Mouse (Mus musculus): ENCODE measurements around the gene Prmt9. TPM values are rescaled to one million over a fixed set of nuclear protein-coding genes. Genes with fewer than 3 reads are reported as not detected.

Prmt9 gene
- polyA plus RNA-seq, 1 experiment from 2014 or later, result 11.6 TPM

DNA sequence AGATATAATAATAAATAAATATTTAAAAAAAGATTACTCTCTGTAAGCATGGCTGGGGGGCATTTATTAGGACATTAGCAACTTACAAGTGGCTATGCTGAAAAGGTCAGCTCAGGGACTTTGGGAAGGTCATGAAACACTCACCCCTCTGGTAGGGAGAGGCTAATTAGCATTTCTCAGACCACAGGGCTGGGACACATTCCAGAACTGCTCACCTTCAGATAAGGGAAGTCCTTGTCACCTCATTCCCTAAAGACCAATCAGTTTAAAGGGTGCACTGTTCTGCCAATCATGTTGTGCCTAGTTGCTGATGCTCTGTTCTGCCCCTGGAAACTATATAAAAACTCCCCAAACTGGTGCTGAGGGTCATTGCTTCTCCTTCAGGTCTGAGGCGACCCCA is 10.9 kb upstream of the Prmt9 start:
- H3K4me3 ChIP-seq (ENCODE audit: low read depth, low read length), result no peak overlapping the region
- no peak overlapping the region for H3K9ac ChIP-seq (replicated peaks; ENCODE audit: low read depth)
- no peaks in the 10 kb centered on the region for H3K4me1 ChIP-seq (ENCODE audit: insufficient read depth, low read depth, low read length)
- no peak overlapping the region for H3K27ac ChIP-seq (ENCODE audit: low read length)
- ATAC-seq (no peak), DNase-seq (ENCODE audit: low spot score) (no peak)
- H3K4me2 ChIP-seq (replicated peaks; ENCODE audit: low read depth, low read length), result no peak overlapping the region
- no peaks in the 10 kb centered on the region for H3K9me3 ChIP-seq (ENCODE audit: low read length)
- no peaks in the 10 kb centered on the region for H3K36me3 ChIP-seq (ENCODE audit: insufficient read depth, low read length)
- WGBS, result 87% methylated on average over 1 of the region's 1 CpGs
- no peaks in the 10 kb centered on the region for H3K27me3 ChIP-seq (replicated peaks; ENCODE audit: insufficient read depth, low read length)
- TF ChIP-seq EP300 (IDR thresholded peaks at IDR 0.05), result no peak
- no peak for TF ChIP-seq CTCF (IDR thresholded peaks at IDR 0.05)

DNA sequence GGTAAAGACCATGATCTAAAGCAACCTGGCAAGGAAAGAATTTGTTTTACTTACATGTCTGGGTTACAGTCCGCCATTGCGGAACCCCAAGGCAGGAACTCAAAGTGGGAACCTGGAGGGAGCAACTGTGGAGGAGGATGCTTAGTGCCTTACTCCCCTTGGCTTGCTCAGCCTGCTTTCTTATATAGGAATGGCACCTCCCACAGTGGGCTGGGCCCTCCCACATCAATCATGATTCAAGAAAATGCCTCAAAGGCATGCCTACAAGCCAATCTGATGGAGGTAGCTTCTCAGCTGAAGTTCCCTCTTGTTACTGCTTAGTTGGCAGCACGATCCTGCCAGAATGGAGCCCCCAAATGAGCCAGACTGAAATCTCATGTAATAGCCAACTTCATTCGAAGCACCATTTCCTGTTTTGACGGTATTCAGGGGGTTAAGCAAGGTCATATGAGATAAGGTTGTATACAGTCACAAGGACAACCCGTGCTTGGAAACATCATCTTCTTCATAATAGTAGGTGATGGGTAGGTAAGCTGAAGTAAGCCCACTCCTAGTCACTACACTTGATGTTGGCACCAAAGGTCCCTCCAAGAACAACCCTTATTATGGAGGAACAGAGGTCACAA is 5.9 kb upstream of the Prmt9 start:
- TF ChIP-seq EP300 (IDR thresholded peaks at IDR 0.05) (no peak), CTCF (IDR thresholded peaks at IDR 0.05) (no peak)
- DNase-seq (ENCODE audit: low spot score) (no peak), ATAC-seq (no peak)
- no peaks in the 10 kb centered on the region for H3K36me3 ChIP-seq (ENCODE audit: insufficient read depth, low read length)
- H3K4me1 ChIP-seq (ENCODE audit: insufficient read depth, low read depth, low read length), result no peaks in the 10 kb centered on the region
- 69% methylated on average over 6 of the region's 6 CpGs for WGBS
- H3K9ac ChIP-seq (replicated peaks; ENCODE audit: low read depth), result no peak overlapping the region
- H3K27ac ChIP-seq (ENCODE audit: low read length), result no peak overlapping the region
- no peak overlapping the region for H3K4me3 ChIP-seq (ENCODE audit: low read depth, low read length)
- no peak overlapping the region for H3K4me2 ChIP-seq (replicated peaks; ENCODE audit: low read depth, low read length)
- no peaks in the 10 kb centered on the region for H3K27me3 ChIP-seq (replicated peaks; ENCODE audit: insufficient read depth, low read length)
- no peaks in the 10 kb centered on the region for H3K9me3 ChIP-seq (ENCODE audit: low read length)

DNA sequence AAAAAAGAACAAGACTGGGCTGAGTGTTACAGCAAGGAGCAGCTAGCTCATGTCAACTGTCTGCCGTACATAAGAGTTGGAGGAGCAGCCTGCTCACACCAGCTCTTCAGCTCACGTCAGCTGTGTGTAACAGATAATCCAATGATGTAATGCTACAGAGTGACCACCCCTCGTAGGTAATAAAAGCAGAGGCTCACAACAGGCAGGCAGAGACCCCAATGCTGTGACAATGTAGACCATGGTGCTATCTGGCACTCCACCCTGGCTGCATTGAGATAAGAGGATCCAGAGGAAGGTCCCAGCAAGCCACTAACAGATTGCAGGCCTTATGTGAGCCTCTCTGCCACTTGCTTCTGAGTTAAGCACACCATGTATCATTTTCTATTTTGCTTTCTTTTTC is 4.8 kb upstream of the Prmt9 start:
- H3K4me1 ChIP-seq (ENCODE audit: insufficient read depth, low read depth, low read length), result no peaks in the 10 kb centered on the region
- H3K27ac ChIP-seq (ENCODE audit: low read length), result no peak overlapping the region
- no peaks in the 10 kb centered on the region for H3K9me3 ChIP-seq (ENCODE audit: low read length)
- no peaks in the 10 kb centered on the region for H3K27me3 ChIP-seq (replicated peaks; ENCODE audit: insufficient read depth, low read length)
- no peak overlapping the region for H3K4me3 ChIP-seq (ENCODE audit: low read depth, low read length)
- TF ChIP-seq EP300 (IDR thresholded peaks at IDR 0.05), result no peak
- H3K9ac ChIP-seq (replicated peaks; ENCODE audit: low read depth), result no peak overlapping the region
- no peak for DNase-seq (ENCODE audit: low spot score)
- WGBS, result 46% methylated on average over 3 of the region's 3 CpGs
- H3K36me3 ChIP-seq (ENCODE audit: insufficient read depth, low read length), result no peaks in the 10 kb centered on the region
- ATAC-seq, result no peak
- H3K4me2 ChIP-seq (replicated peaks; ENCODE audit: low read depth, low read length), result no peak overlapping the region

DNA sequence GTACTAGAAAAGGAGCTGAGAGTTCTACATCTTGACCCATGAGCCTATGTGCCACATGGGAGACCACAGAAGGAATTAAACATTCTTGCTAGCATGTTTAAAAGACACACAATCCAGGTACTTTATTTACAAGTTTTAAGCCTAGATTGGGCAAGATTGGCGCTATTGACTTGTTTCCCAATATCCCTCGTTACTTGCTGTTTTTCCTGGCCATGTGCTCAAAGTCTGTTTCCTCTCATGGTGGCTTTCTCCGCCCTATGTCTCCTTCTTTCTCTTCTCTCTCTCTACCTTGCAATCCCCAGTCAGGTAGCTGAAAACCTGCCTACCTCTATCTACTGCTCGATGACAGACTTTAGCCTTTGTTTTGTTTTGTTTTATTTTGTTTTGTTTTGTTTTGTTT is 3.6 kb upstream of the Prmt9 start:
- no peak overlapping the region for H3K9ac ChIP-seq (replicated peaks; ENCODE audit: low read depth)
- 74% methylated on average over 4 of the region's 4 CpGs for WGBS

DNA sequence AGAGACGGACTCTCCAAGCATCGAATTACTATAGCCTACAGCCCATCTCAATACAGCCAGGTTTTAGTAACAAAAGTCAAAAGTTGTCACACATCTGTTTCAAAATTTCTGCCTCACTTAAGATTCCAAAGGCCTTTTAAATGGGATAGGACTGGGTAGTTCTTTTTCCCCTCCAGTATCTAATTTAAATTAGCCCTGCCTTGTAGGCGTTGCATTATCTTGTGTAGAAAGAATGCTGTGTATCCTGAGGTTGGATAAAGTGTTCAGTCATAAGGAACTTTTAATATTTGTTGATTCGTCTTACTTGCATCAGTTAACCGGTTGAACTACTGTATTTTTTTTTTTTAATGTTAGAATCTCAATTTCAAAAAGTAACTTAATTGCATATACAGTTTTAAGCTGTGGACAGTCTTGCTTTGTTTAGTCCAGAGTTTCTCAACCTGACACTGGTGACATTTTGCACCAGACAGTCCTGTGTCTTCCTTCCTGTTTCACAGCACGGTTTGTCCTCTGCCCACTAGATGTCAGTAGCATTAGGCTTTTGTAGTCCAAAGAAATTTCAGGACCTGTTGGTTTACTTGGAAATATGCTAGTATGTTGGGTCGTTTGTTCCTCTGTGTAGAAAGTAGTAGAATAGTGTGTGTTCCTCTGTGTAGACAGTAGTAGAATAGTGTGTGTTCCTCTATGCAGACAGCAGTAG is 834 bp downstream of the Prmt9 start:
- Histone ChIP-seq H3K27me3 (replicated peaks; ENCODE audit: insufficient read depth, low read length) (no peaks in the 10 kb centered on the region), H3K9me3 (ENCODE audit: low read length) (no peaks in the 10 kb centered on the region; the same call in 1 of the 2 replicates), H3K4me1 (ENCODE audit: insufficient read depth, low read depth, low read length) (no peaks in the 10 kb centered on the region), H3K27ac (ENCODE audit: low read length) (peak overlapping the region; percentile 87; the same call in 1 of the 2 replicates), H3K9ac (replicated peaks; ENCODE audit: low read depth) (peak overlapping the region; percentile 70; the same call in 1 of the 2 replicates), H3K4me3 (ENCODE audit: low read depth, low read length) (peak overlapping the region; percentile 63), H3K4me2 (replicated peaks; ENCODE audit: low read depth, low read length) (peak overlapping the region; percentile 59), H3K36me3 (ENCODE audit: insufficient read depth, low read length) (0 out of 2 replicates have a peak, but pooled peaks cover 3% of the 10 kb centered on the region)
- TF ChIP-seq CTCF (IDR thresholded peaks at IDR 0.05) (peak; percentile 80), EP300 (IDR thresholded peaks at IDR 0.05) (no peak)
- 0 out of 2 replicates have a peak, but pooled peaks have one; percentile 17 for ATAC-seq
- peak; percentile 80 for DNase-seq (ENCODE audit: low spot score)
- WGBS, result 11% methylated on average over 7 of the region's 7 CpGs

More for the DNA sequence above, 3.6 kb upstream of the Prmt9 start:
- no peak overlapping the region for H3K4me3 ChIP-seq (ENCODE audit: low read depth, low read length)
- H3K4me2 ChIP-seq (replicated peaks; ENCODE audit: low read depth, low read length), result no peak overlapping the region
- DNase-seq (ENCODE audit: low spot score), result no peak
- TF ChIP-seq CTCF (IDR thresholded peaks at IDR 0.05) (no peak), EP300 (IDR thresholded peaks at IDR 0.05) (no peak)
- H3K9me3 ChIP-seq (ENCODE audit: low read length), result no peaks in the 10 kb centered on the region
- no peak overlapping the region for H3K27ac ChIP-seq (ENCODE audit: low read length)
- H3K4me1 ChIP-seq (ENCODE audit: insufficient read depth, low read depth, low read length), result no peaks in the 10 kb centered on the region
- no peaks in the 10 kb centered on the region for H3K36me3 ChIP-seq (ENCODE audit: insufficient read depth, low read length)
- ATAC-seq, result no peak
- no peaks in the 10 kb centered on the region for H3K27me3 ChIP-seq (replicated peaks; ENCODE audit: insufficient read depth, low read length)

DNA sequence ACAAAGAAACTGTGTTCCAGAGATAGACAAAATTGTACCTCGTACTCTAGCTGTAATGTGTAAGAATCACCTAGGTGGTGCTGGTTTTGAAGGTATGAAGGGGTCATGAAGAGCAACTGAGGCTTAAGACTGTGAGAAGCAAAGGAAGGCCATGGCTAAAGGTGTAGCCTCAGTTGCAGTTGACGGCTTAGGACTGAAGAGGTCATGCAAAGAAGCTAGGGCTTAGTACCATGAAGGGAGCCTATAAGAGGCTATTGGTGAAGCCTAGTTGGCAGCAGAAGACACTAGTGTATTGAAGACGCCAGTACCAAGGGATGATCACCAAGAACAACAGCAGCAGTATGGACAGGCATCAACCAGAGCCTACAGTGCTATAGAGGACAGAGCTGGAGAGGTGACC is 3.3 kb downstream of the Prmt9 start:
- Histone ChIP-seq H3K36me3 (ENCODE audit: insufficient read depth, low read length) (peaks cover 15% of the 10 kb centered on the region; the same call in 1 of the 2 replicates), H3K4me1 (ENCODE audit: insufficient read depth, low read depth, low read length) (no peaks in the 10 kb centered on the region), H3K27me3 (replicated peaks; ENCODE audit: insufficient read depth, low read length) (no peaks in the 10 kb centered on the region), H3K27ac (ENCODE audit: low read length) (no peak overlapping the region), H3K9me3 (ENCODE audit: low read length) (no peaks in the 10 kb centered on the region; the same call in 1 of the 2 replicates), H3K4me3 (ENCODE audit: low read depth, low read length) (no peak overlapping the region), H3K4me2 (replicated peaks; ENCODE audit: low read depth, low read length) (no peak overlapping the region), H3K9ac (replicated peaks; ENCODE audit: low read depth) (no peak overlapping the region)
- no peak for DNase-seq (ENCODE audit: low spot score)
- WGBS, result 98% methylated on average over 3 of the region's 3 CpGs
- ATAC-seq, result no peak
- no peak for TF ChIP-seq CTCF (IDR thresholded peaks at IDR 0.05)
- TF ChIP-seq EP300 (IDR thresholded peaks at IDR 0.05), result no peak
